Mouse (Mus musculus): ENCODE measurements around the gene Znrf2. TPM values are rescaled to one million over a fixed set of nuclear protein-coding genes. Genes with fewer than 3 reads are reported as not detected.

Znrf2 gene
- polyA plus RNA-seq, 1 experiment from 2014 or later: 4.4 TPM

DNA sequence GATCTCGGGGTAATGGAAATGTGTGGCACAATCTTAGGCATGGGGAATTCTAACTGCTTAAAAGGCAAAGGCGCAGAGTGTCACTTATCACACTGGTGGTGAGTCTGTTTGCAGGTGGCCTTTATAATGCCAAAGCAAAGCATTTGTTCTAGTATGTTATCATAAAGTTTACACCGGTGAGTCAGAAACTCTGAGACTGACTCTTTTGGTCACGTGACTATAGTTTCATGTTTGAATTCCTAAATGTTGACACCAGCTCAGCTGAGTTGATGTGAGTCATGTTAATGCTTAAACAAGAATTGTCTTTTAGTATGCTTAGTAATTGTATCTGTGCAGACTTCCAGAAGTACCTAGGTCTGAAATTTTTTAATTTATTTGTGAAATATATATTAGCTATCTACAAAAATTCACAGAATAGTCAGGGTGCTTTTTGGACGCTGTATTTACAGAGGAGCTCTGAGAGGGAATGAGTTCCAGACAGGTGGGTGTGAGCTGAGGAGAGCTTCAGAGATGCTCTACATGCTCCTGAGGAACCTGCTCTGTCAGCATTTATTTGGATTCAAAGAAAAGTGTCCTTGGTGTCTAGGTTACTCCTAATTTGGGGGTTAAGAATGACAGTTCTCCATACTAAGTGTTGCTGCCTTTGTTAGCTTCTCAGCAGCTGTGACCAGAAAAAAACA, 50.2 kb downstream of the Znrf2 start:
- Histone ChIP-seq H3K27me3 (ENCODE audit: insufficient read depth, low read length) (no peaks in the 10 kb centered on the region), H3K4me3 (ENCODE audit: low read length) (no peak overlapping the region), H3K27ac (ENCODE audit: low read length) (no peak overlapping the region), H3K4me2 (replicated peaks; ENCODE audit: low read depth, low read length) (no peak overlapping the region), H3K4me1 (ENCODE audit: insufficient read depth, low read length) (0 out of 2 replicates have a peak, but pooled peaks cover 3% of the 10 kb centered on the region), H3K9me3 (ENCODE audit: low read length) (no peaks in the 10 kb centered on the region), H3K9ac (replicated peaks; ENCODE audit: low read length) (no peak overlapping the region), H3K36me3 (ENCODE audit: insufficient read depth, low read length) (0 out of 2 replicates have a peak, but pooled peaks cover 4% of the 10 kb centered on the region)
- WGBS: 81% methylated on average over 5 of the region's 5 CpGs
- no peak for ATAC-seq (ENCODE audit: low FRiP score, low TSS enrichment)

DNA sequence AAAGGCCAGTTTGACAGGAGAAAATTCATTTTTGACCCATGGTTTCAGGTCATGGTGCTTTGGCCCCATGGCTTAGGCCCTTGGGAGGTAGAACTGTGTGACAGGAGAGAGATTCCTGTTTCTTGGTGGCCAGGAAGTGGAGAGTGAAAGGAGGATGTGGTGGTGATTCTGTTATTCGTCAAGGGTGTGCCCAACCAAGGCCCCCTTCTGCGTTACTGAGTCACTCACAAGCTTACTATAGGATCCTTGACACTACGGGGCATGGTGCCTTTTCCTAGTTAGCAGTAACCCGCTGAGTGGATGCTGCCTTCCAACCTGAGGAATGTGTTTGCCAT, 50.7 kb downstream of the Znrf2 start:
- ATAC-seq (ENCODE audit: low FRiP score, low TSS enrichment): no peak
- H3K9me3 ChIP-seq (ENCODE audit: low read length): no peaks in the 10 kb centered on the region
- no peak overlapping the region for H3K9ac ChIP-seq (replicated peaks; ENCODE audit: low read length)
- H3K27ac ChIP-seq (ENCODE audit: low read length): no peak overlapping the region
- 0 out of 2 replicates have a peak, but pooled peaks cover 3% of the 10 kb centered on the region for H3K4me1 ChIP-seq (ENCODE audit: insufficient read depth, low read length)
- no peak overlapping the region for H3K4me2 ChIP-seq (replicated peaks; ENCODE audit: low read depth, low read length)
- no peak overlapping the region for H3K4me3 ChIP-seq (ENCODE audit: low read length)
- WGBS: 67% methylated on average over 4 of the region's 4 CpGs
- no peaks in the 10 kb centered on the region for H3K27me3 ChIP-seq (ENCODE audit: insufficient read depth, low read length)
- 0 out of 2 replicates have a peak, but pooled peaks cover 4% of the 10 kb centered on the region for H3K36me3 ChIP-seq (ENCODE audit: insufficient read depth, low read length)

- H3K36me3 ChIP-seq (ENCODE audit: insufficient read depth, low read length): no peaks in the 10 kb centered on the region
- no peaks in the 10 kb centered on the region for H3K27me3 ChIP-seq (ENCODE audit: insufficient read depth, low read length)
- no peaks in the 10 kb centered on the region for H3K9me3 ChIP-seq (ENCODE audit: low read length)
- H3K9ac ChIP-seq (replicated peaks; ENCODE audit: low read length): no peak overlapping the region
- H3K4me1 ChIP-seq (ENCODE audit: insufficient read depth, low read length): 0 out of 2 replicates have a peak, but pooled peaks cover 3% of the 10 kb centered on the region
- no peak overlapping the region for H3K27ac ChIP-seq (ENCODE audit: low read length)
- H3K4me3 ChIP-seq (ENCODE audit: low read length): no peak overlapping the region
- no peak overlapping the region for H3K4me2 ChIP-seq (replicated peaks; ENCODE audit: low read depth, low read length)
- no peak for ATAC-seq (ENCODE audit: low FRiP score, low TSS enrichment)
- 63% methylated on average over 5 of the region's 5 CpGs for WGBS
These were observed 56.3 kb downstream of the Znrf2 start for GRCm38 (mm10) chr6:54873029-54873428.

DNA sequence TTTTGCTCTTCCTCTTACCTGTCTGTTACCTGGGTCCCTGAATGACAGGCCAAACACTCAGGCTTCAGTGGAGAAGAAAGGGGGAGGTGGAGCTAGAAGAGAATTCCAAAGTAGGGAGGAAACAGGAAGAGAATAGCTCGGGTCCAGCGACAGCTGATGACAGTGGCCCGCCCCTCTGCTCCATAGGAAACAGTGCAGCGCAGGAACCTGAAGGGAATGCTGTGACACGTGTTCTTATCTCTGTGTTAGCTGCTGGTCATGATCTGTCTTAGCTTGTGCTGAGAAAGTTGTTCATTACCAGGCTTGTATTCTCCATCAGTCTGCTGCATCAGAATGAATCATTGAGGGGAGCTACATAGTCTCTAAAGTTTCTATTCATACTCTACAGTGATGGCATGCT, 60.1 kb downstream of the Znrf2 start:
- H3K36me3 ChIP-seq (ENCODE audit: insufficient read depth, low read length): no peaks in the 10 kb centered on the region
- WGBS: 45% methylated on average over 5 of the region's 5 CpGs
- H3K9me3 ChIP-seq (ENCODE audit: low read length): no peaks in the 10 kb centered on the region

GRCm38 (mm10) chr6:54877651-54878050, 60.9 kb downstream of the Znrf2 start:
- no peak for ATAC-seq (ENCODE audit: low FRiP score, low TSS enrichment)
- Histone ChIP-seq H3K27me3 (ENCODE audit: insufficient read depth, low read length) (no peaks in the 10 kb centered on the region), H3K9ac (replicated peaks; ENCODE audit: low read length) (no peak overlapping the region), H3K9me3 (ENCODE audit: low read length) (no peaks in the 10 kb centered on the region), H3K36me3 (ENCODE audit: insufficient read depth, low read length) (no peaks in the 10 kb centered on the region), H3K4me1 (ENCODE audit: insufficient read depth, low read length) (0 out of 2 replicates have a peak, but pooled peaks cover 3% of the 10 kb centered on the region), H3K27ac (ENCODE audit: low read length) (no peak overlapping the region), H3K4me3 (ENCODE audit: low read length) (no peak overlapping the region), H3K4me2 (replicated peaks; ENCODE audit: low read depth, low read length) (no peak overlapping the region)
- 82% methylated on average over 3 of the region's 3 CpGs for WGBS

More for the DNA sequence above, 60.1 kb downstream of the Znrf2 start:
- no peak overlapping the region for H3K4me2 ChIP-seq (replicated peaks; ENCODE audit: low read depth, low read length)
- ATAC-seq (ENCODE audit: low FRiP score, low TSS enrichment): peak; percentile 39; the same call in 1 of the 2 replicates
- H3K27ac ChIP-seq (ENCODE audit: low read length): no peak overlapping the region
- H3K4me3 ChIP-seq (ENCODE audit: low read length): no peak overlapping the region
- 0 out of 2 replicates have a peak, but pooled peaks cover 3% of the 10 kb centered on the region for H3K4me1 ChIP-seq (ENCODE audit: insufficient read depth, low read length)
- H3K9ac ChIP-seq (replicated peaks; ENCODE audit: low read length): no peak overlapping the region
- no peaks in the 10 kb centered on the region for H3K27me3 ChIP-seq (ENCODE audit: insufficient read depth, low read length)

DNA sequence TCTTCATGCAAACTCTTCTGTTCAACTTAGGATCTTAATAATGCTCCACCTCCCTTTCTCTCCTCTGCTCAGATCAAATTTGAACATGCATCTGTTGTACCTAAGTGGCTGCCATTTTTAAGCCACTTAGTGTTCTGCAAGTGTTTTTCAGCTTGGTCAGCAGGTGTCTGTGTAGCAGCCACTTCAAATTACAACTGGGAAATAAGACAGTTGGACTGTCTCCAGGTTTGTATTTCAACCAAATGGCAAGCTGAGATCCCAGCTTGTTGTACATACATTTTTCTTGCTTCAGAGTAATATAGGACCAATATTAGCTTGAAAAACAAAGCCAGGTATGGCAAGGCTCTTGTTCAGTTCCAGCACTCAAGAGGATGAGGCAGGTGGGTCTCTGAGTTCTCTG, 61.8 kb downstream of the Znrf2 start:
- Histone ChIP-seq H3K36me3 (ENCODE audit: insufficient read depth, low read length) (no peaks in the 10 kb centered on the region), H3K4me3 (ENCODE audit: low read length) (no peak overlapping the region), H3K4me1 (ENCODE audit: insufficient read depth, low read length) (0 out of 2 replicates have a peak, but pooled peaks cover 3% of the 10 kb centered on the region), H3K27me3 (ENCODE audit: insufficient read depth, low read length) (no peaks in the 10 kb centered on the region), H3K9me3 (ENCODE audit: low read length) (no peaks in the 10 kb centered on the region), H3K27ac (ENCODE audit: low read length) (no peak overlapping the region), H3K4me2 (replicated peaks; ENCODE audit: low read depth, low read length) (no peak overlapping the region), H3K9ac (replicated peaks; ENCODE audit: low read length) (no peak overlapping the region)
- no peak for ATAC-seq (ENCODE audit: low FRiP score, low TSS enrichment)

DNA sequence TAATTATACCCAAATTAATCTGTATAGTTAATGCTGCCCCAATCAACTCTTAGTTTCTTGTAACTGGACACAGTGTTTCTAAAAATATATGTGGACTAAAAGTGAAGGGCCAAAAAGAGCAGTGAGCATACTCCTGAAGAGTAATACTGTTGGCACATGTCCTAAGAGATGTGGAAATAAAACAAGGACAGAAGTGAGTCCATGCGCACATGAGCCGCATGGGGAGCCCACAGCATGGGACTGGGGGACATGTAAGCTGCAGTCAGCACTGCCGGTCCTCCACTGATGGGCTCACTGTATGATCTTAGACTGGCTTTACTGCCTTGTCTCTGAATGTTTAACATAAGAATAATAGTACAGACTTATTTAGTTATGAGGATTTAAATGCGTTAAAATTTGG, 63.4 kb downstream of the Znrf2 start:
- Histone ChIP-seq H3K27ac (ENCODE audit: low read length) (no peak overlapping the region), H3K9me3 (ENCODE audit: low read length) (no peaks in the 10 kb centered on the region), H3K4me3 (ENCODE audit: low read length) (no peak overlapping the region), H3K4me1 (ENCODE audit: insufficient read depth, low read length) (0 out of 2 replicates have a peak, but pooled peaks cover 3% of the 10 kb centered on the region), H3K36me3 (ENCODE audit: insufficient read depth, low read length) (no peaks in the 10 kb centered on the region), H3K4me2 (replicated peaks; ENCODE audit: low read depth, low read length) (no peak overlapping the region), H3K9ac (replicated peaks; ENCODE audit: low read length) (no peak overlapping the region), H3K27me3 (ENCODE audit: insufficient read depth, low read length) (no peaks in the 10 kb centered on the region)
- ATAC-seq (ENCODE audit: low FRiP score, low TSS enrichment): no peak
- WGBS: 93% methylated on average over 4 of the region's 4 CpGs

GRCm38 (mm10) chr6:54883424-54883823, 66.7 kb downstream of the Znrf2 start:
- H3K4me3 ChIP-seq (ENCODE audit: low read length): no peak overlapping the region
- ATAC-seq (ENCODE audit: low FRiP score, low TSS enrichment): no peak
- no peaks in the 10 kb centered on the region for H3K27me3 ChIP-seq (ENCODE audit: insufficient read depth, low read length)
- no peak overlapping the region for H3K27ac ChIP-seq (ENCODE audit: low read length)
- H3K9ac ChIP-seq (replicated peaks; ENCODE audit: low read length): no peak overlapping the region
- no peaks in the 10 kb centered on the region for H3K36me3 ChIP-seq (ENCODE audit: insufficient read depth, low read length)
- WGBS: 64% methylated on average over 2 of the region's 2 CpGs
- 0 out of 2 replicates have a peak, but pooled peaks cover 5% of the 10 kb centered on the region for H3K4me1 ChIP-seq (ENCODE audit: insufficient read depth, low read length)
- no peak overlapping the region for H3K4me2 ChIP-seq (replicated peaks; ENCODE audit: low read depth, low read length)
- H3K9me3 ChIP-seq (ENCODE audit: low read length): no peaks in the 10 kb centered on the region

DNA sequence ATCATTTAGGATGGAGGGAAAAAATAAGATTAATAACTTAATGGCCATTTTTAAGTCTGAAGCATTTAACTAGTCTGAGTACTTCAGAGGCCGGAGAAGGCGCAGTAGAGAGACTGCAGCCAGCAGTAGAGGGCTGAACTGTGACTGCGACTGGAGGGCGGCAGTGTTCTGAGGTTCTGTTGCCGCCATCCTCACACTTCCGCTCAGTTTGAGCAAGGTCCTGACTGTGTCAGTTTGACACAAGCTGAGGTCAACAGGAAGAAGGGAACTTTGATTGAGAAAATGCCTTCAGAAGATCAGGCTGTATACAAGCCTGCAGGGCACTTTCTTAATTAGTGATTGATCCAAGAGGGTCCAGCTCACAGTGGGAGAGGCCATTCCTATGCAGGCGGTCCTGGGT, 69.5 kb downstream of the Znrf2 start:
- Histone ChIP-seq H3K27me3 (ENCODE audit: insufficient read depth, low read length) (no peaks in the 10 kb centered on the region), H3K4me3 (ENCODE audit: low read length) (no peak overlapping the region), H3K36me3 (ENCODE audit: insufficient read depth, low read length) (no peaks in the 10 kb centered on the region), H3K9me3 (ENCODE audit: low read length) (no peaks in the 10 kb centered on the region), H3K27ac (ENCODE audit: low read length) (no peak overlapping the region), H3K4me1 (ENCODE audit: insufficient read depth, low read length) (0 out of 2 replicates have a peak, but pooled peaks cover 5% of the 10 kb centered on the region), H3K4me2 (replicated peaks; ENCODE audit: low read depth, low read length) (no peak overlapping the region), H3K9ac (replicated peaks; ENCODE audit: low read length) (no peak overlapping the region)
- ATAC-seq (ENCODE audit: low FRiP score, low TSS enrichment): no peak
- 75% methylated on average over 7 of the region's 7 CpGs for WGBS

GRCm38 (mm10) chr6:54890221-54890620, 73.5 kb downstream of the Znrf2 start:
- no peaks in the 10 kb centered on the region for H3K9me3 ChIP-seq (ENCODE audit: low read length)
- H3K27ac ChIP-seq (ENCODE audit: low read length): no peak overlapping the region
- no peak overlapping the region for H3K4me2 ChIP-seq (replicated peaks; ENCODE audit: low read depth, low read length)
- no peak overlapping the region for H3K4me3 ChIP-seq (ENCODE audit: low read length)
- H3K4me1 ChIP-seq (ENCODE audit: insufficient read depth, low read length): 0 out of 2 replicates have a peak, but pooled peaks cover 5% of the 10 kb centered on the region
- no peaks in the 10 kb centered on the region for H3K36me3 ChIP-seq (ENCODE audit: insufficient read depth, low read length)
- WGBS: 89% methylated on average over 9 of the region's 9 CpGs
- H3K9ac ChIP-seq (replicated peaks; ENCODE audit: low read length): no peak overlapping the region
- no peaks in the 10 kb centered on the region for H3K27me3 ChIP-seq (ENCODE audit: insufficient read depth, low read length)
- no peak for ATAC-seq (ENCODE audit: low FRiP score, low TSS enrichment)

Measured in kidney, embryonic 16.5 days (tissue).